Mouse (Mus musculus) left cerebral cortex, adult 9 months (tissue): ENCODE results near the gene Lrrc75a.

Source experiments
- DNase-seq, 2 experiments: peaks; one replicate each; pipeline ENCODE4 v3.0.0; 2022; ENCODE audit warnings: low spot score in 2 of 2

The Lrrc75a gene

GRCm38 (mm10) chr11:62557205-62557604, 91.1 kb downstream of the Lrrc75a start:
- DNase-seq, result no peak

GRCm38 (mm10) chr11:62555896-62556412, 92.4 kb downstream of the Lrrc75a start:
- no peak for DNase-seq

- no peak for DNase-seq
These were observed 93.3 kb downstream of the Lrrc75a start for GRCm38 (mm10) chr11:62554934-62555517.
